Mouse (Mus musculus): ENCODE results near the gene Syne1. TPM values are rescaled to one million over a fixed set of nuclear protein-coding genes. Genes with fewer than 3 reads are reported as not detected.
"Not testable (repeated sequence)": the region's sequence is repeated elsewhere in the genome, so short reads cannot be mapped to it uniquely, and the experiment has no call there.

Gene Syne1
- total RNA-seq, 2 experiments from 2014 or later, result 52.5 to 56.0 TPM

DNA sequence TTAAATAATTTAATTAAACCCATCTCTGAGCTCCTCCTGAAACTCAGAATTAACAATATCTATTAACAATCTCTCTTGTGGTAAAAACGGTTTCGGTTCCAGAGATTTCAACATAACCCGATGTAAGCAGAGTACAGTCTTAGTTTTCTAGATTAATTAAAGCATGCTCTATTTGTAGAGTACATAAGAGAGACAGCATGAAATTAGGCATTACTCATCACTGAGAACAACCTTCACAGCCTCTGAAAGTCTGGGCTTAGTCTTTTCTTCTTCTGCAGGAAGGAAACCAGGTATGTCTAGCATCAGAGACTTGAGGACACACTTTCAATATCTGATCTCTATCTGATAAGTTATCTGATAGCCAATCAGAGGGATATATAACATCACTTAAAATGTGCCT, 29.0 kb downstream of the Syne1 start:
- DNase-seq (ENCODE audit: low spot score), result no peak

GRCm38 (mm10) chr10:5520695-5521094, 30.6 kb downstream of the Syne1 start:
- no peak for DNase-seq (ENCODE audit: low spot score)

- no peak for DNase-seq (ENCODE audit: low spot score)
These were observed 36.0 kb downstream of the Syne1 start for GRCm38 (mm10) chr10:5515330-5515729.

GRCm38 (mm10) chr10:5514134-5514533, 37.1 kb downstream of the Syne1 start:
- DNase-seq (ENCODE audit: low spot score), result no peak

- no peak for DNase-seq (ENCODE audit: low spot score)
These were observed 39.0 kb downstream of the Syne1 start for GRCm38 (mm10) chr10:5512285-5512684.

GRCm38 (mm10) chr10:5511403-5511802, 39.9 kb downstream of the Syne1 start:
- DNase-seq (ENCODE audit: low spot score), result no peak

- DNase-seq (ENCODE audit: low spot score), result no peak
These were observed 43.8 kb downstream of the Syne1 start for GRCm38 (mm10) chr10:5507478-5507877.

DNA sequence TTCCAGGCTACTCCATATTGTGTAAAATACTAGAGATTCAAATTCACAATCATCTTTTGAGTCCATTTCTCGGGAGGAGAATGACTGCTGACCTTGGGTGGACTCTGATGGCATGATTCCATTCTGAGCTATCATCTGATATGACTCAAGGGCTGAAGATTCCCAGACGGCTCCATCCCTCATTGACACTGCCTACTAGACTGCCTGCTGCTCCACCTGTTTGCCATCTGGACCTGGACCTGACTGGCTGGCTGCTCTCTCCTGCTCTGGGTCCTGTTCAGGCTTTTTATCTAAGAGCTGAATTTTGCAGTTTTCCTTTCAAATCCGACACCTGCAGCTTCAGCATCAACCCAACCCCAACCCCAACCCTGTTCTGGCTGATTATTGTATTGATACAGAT, 46.5 kb downstream of the Syne1 start:
- no peak for DNase-seq (ENCODE audit: low spot score)

- DNase-seq (ENCODE audit: low spot score), result no peak
These were observed 47.4 kb downstream of the Syne1 start for GRCm38 (mm10) chr10:5503909-5504308.

GRCm38 (mm10) chr10:5499684-5500369, 51.5 kb downstream of the Syne1 start:
- not testable (repeated sequence) for DNase-seq (ENCODE audit: low spot score)

- DNase-seq (ENCODE audit: low spot score), result no peak
These were observed 53.4 kb downstream of the Syne1 start for GRCm38 (mm10) chr10:5497859-5498258.

- no peak for DNase-seq (ENCODE audit: low spot score)
These were observed 60.2 kb downstream of the Syne1 start for GRCm38 (mm10) chr10:5491050-5491449.

DNA sequence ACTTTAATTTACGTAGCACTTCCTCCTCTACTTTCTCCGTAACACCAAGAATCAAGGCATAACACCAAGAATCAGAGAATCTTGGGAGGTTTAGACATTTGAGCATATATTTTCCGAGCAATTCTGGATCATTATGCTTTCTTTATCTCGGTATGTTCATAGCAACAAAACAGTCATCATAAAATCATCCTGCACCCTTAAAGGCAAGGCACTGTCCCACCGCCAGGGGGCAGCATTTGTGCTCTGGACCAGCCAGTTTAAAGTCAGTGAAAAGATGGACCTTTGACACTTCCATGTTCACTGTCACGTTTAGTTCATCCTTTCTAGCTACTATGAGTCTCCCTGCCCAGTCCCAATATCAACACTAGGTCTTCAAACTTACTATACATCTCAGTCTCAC, 61.3 kb downstream of the Syne1 start:
- DNase-seq (ENCODE audit: low spot score), result no peak

- no peak for DNase-seq (ENCODE audit: low spot score)
These were observed 63.2 kb downstream of the Syne1 start for GRCm38 (mm10) chr10:5488097-5488496.

GRCm38 (mm10) chr10:5480552-5481550, 70.4 kb downstream of the Syne1 start:
- no peak for DNase-seq (ENCODE audit: low spot score)

DNA sequence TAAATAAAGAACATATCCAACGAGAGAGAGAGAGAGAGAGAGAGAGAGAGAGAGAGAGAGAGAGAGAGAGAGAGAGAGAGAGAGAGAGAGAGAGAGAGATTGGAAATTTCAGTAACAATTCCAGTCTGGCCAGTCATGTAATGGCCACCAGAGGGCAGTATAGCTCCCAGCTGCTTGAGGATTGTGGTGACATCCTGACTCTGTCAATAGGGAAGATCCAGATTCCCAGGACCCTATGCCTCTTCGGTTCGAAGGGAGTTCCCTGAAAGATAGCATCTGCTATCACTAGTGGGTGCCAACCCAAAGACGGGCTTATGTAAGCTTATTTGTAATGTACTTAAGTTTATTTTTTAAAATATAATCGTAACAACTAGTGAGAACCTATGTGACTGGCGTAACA, 71.2 kb downstream of the Syne1 start:
- peak; percentile 18 for DNase-seq (ENCODE audit: low spot score)

- DNase-seq (ENCODE audit: low spot score), result no peak
These were observed 82.6 kb downstream of the Syne1 start for GRCm38 (mm10) chr10:5468638-5469037.

- DNase-seq (ENCODE audit: low spot score), result no peak
These were observed 97.5 kb downstream of the Syne1 start for GRCm38 (mm10) chr10:5453830-5454229.

GRCm38 (mm10) chr10:5449944-5450343, 101.3 kb downstream of the Syne1 start:
- DNase-seq (ENCODE audit: low spot score), result no peak

DNA sequence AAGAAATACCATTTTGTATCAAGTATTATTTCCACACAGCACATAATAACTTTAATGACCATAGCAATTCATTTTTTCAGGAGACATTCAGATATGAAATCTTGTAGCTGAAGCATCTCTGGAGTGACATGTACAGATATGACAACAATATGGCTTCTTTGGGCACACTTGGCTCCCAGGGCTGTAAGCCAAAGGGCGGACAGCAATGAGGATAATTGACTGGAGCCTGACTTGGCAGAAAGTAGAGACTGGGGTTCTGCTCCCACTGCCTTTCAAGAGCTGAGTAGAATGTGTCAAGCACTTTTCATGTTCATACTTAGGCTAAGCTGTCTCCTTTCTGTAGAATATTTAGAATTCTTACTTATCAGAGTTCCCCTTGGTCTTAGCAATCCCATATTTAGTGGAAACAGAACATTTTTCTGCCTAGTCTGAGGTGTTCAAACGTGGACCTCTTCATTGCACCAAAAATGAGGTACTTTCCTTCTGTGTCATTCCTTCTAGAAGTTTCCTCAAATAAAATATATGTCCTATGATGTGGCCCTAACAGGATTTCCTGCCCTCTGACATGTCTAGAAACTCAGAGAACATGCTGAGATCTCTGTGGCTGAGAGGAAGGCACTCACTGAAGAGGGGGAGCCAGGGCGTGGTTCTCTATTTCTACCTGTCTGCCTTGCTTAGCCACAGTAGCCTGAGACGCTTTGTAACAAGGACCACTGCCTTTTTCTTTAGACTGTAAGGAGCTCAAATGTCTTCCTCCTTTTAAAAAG, 103.1 kb downstream of the Syne1 start:
- no peak for DNase-seq (ENCODE audit: low spot score)

DNA sequence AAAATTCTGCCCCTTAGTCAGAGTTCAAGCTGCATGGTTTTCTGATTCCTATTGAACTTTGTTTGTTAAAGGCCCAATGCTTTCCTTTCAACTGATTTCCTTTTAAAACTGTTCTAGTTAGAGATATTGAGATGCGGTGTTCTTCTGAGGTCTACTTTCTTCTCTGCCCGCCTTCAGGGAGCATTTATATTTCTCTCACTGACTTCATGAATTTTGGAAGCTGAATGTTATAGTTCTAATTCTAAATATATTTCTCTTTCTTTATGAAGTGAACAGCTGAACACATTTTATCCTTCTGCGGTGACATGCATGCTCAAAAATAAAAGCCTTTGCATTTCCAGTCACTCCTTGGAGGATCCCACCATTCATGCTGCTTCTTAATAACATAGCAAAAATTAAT, 106.0 kb downstream of the Syne1 start:
- no peak for DNase-seq (ENCODE audit: low spot score)

DNA sequence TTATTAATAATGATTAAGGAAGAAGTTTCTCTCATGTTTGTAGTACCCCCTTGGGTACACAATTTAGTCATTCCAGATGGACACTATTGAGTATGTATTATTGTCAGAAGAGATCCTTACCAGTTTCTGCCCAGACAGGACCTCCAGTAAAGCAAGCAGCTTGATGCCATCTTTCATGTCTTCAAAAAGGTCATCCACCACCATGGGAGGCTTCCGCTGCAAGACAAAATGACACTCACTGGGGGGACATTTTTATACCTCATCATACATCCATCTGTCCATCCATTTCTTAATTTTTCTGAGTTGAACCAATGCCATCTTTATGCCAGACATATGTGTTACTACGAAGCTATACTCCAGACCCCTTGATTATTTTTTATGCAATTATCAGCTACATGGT, 108.3 kb downstream of the Syne1 start:
- no peak for DNase-seq (ENCODE audit: low spot score)

Measured in gastrocnemius, adult 18-20 months (tissue).